Mouse (Mus musculus) left cerebral cortex, postnatal 36 days (tissue): ENCODE data around the gene Wdr5. TPM values are rescaled to one million over a fixed set of nuclear protein-coding genes. Genes with fewer than 3 reads are reported as not detected.

Source experiments
- DNase-seq, 2 experiments: peaks; one replicate each; pipeline ENCODE4 v3.0.0; 2021 to 2022; ENCODE audit warnings: low spot score in 2 of 2, mixed read lengths in 1 of 2
- intact Hi-C: fragments of 180-260 bp; cut with DNase I; formaldehyde crosslinking; loops from one replicate; pipeline ENCODE4 v1.15.1; 2025
- total RNA-seq, 2 experiments: library from RNA; stranded (reverse); gene quantifications; 2 replicates each; pipeline ENCODE4 v1.2.3; 2021

The Wdr5 gene
- total RNA-seq, 2 experiments from 2014 or later, result 24.2 to 28.5 TPM

DNA sequence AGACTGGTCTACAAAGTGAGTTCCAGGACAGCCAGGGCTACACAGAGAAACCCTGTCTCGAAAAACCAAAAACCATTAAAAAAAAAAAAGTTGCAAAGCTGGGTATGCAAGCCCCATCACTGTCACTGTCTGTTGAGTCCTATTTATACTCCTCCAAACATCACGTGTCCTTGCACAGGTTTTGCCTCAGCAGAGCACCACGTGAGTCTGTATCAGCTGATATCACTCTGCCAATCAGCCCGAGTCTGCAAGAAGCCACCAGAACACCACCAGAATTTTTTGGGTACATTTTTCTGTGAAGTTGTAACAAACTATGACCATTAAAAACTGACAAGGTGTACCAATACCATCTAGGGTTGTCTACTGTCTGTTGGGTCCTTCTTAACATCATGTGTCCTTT, 63.6 kb downstream of the Wdr5 start:
- DNase-seq, result no peak
- intact Hi-C loops, result no loop called here

DNA sequence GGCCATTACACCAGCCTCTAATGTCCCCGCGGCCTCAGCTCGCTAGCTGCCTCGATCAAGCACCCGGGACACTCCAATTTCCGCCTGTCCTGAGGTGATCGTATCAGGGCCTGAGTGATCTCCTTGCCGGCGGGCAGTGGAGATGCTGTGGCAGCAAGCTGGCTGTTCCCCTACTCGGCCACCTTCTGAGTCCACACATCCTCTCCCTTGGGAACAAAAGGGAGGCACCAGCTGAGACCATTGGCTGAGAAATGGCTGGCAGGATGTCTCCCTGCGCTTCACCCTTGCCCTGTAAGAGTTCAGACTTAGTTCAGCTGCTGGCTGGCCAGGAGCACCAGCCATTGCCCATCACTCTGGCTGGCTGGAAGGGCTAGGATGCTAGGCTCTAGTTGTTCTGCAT, 67.2 kb downstream of the Wdr5 start:
- intact Hi-C loops, result no loop called here

DNA sequence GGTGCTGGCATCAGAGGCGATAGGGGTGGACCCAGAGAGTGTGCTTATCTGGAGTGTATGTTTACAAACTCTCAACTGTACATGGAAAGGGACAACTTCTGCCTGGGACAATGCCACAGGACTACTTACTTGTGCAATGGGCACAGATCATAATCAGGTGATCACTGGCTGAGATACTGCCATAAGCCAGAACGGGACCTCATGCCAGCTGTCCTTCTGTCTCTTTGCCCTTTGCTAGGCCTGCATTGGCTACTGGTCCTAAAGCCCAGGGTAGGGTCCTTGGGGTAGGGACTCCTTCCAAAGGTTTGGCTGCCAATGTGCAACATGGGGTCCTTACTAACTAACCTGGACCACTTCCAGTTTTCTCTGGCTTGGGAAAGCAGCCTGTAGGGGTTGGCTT, 68.1 kb downstream of the Wdr5 start:
- no peak for DNase-seq
- intact Hi-C loops, result no loop called here

More for the DNA sequence above, 67.2 kb downstream of the Wdr5 start:
- no peak for DNase-seq

DNA sequence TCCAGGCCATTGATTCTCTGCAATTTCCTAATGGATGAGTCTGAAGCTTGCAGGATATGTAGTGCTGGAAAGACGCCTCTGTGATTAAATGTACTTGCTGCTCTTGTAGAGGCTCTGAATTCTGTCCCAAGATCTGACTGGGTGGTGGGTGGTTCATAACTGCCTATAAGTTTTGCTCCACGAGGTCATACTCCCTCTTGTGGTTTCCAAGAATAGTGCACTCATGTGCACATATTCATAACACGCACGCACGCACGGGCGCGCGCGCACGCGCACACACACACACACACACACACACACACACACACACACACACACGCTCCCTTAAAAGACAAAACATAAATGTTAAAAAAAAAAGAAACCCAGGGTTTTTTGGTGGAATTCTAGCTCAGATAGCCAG, 69.6 kb downstream of the Wdr5 start:
- intact Hi-C loops, result no loop called here
- no peak for DNase-seq

Other genes with a start within 250 kb of the Wdr5 start
- 10 to 100 TPM in 1 of 2 experiments, 1 to 10 TPM in 1; 9.6 to 12.3 TPM for gene Vav2, start 88.1 kb upstream of the Wdr5 start, total RNA-seq
- gene Brd3os, start 72.8 kb upstream of the Wdr5 start, total RNA-seq, result 10 to 100 TPM; 26.2 to 30.0 TPM
- 10 to 100 TPM; 43.0 to 56.9 TPM for gene Brd3, start 7.5 kb upstream of the Wdr5 start, total RNA-seq
- gene Rxra, start 161.3 kb downstream of the Wdr5 start, total RNA-seq, result 10 to 100 TPM; 19.7 to 25.6 TPM